Mouse (Mus musculus) forebrain, embryonic 11.5 days (tissue): ENCODE measurements at regions not wholly inside any gene's neighbourhood (a gene's known extent, or its start where the extent isn't known, plus 50 kb on each side); places are given as distances from the start of the nearest gene placed in this dataset.

Experiments
- ATAC-seq: fragments of 200-750 bp; cut with Nextera tagmentation; replicated peaks from 2 replicates; pipeline ENCODE4 v1.8.0; 2017; ENCODE audit warnings: moderate TSS enrichment; ENCODE audit not compliant: low FRiP score
- DNase-seq: peaks from one replicate; pipeline ENCODE4 v3.0.0-alpha.2; 2017; ENCODE audit warnings: low spot score
- H3K27ac ChIP-seq: fragments of 300-500 bp; sonication (generic); 2 replicates; pipeline ENCODE4 v1.5.1; 2014; ENCODE audit warnings: low read depth, low read length
- H3K27me3 ChIP-seq: fragments of 300-500 bp; sonication (generic); 2 replicates; pipeline ENCODE4 v1.6.1; 2014; ENCODE audit warnings: mild to moderate bottlenecking, low read length, mixed read lengths; ENCODE audit not compliant: control insufficient read depth, insufficient read depth
- H3K36me3 ChIP-seq: fragments of 300-500 bp; sonication (generic); 2 replicates; pipeline ENCODE4 v1.6.1; 2014; ENCODE audit warnings: mild to moderate bottlenecking, low read length, moderate library complexity, mixed read lengths; ENCODE audit not compliant: control insufficient read depth, insufficient read depth
- H3K4me1 ChIP-seq: fragments of 300-500 bp; sonication (generic); replicated peaks from 2 replicates; pipeline ENCODE4 v1.6.1; 2014; ENCODE audit warnings: low read length, mixed read lengths; ENCODE audit not compliant: control insufficient read depth, insufficient read depth
- H3K4me2 ChIP-seq: fragments of 300-500 bp; sonication (generic); 2 replicates; pipeline ENCODE4 v1.6.1; 2014; ENCODE audit warnings: low read depth, mild to moderate bottlenecking, low read length, moderate library complexity, mixed read lengths; ENCODE audit not compliant: severe bottlenecking
- H3K4me3 ChIP-seq: fragments of 300-500 bp; sonication (generic); 2 replicates; pipeline ENCODE4 v1.5.1; 2014; ENCODE audit warnings: low read depth, low read length
- H3K9ac ChIP-seq: fragments of 300-500 bp; sonication (generic); 2 replicates; pipeline ENCODE4 v1.6.1; 2014; ENCODE audit warnings: low read length
- H3K9me3 ChIP-seq: fragments of 300-500 bp; sonication (generic); 2 replicates; pipeline ENCODE4 v1.6.1; 2016; ENCODE audit warnings: low read length, mixed read lengths; ENCODE audit not compliant: control insufficient read depth
- WGBS: fragments of 180-500 bp; shearing (Covaris S2); extraction: QIAGEN DNeasy Blood & Tissue Kit; methylation state at CpG from one replicate; pipeline ENCODE4 v1.1.7; 2014; 5-methylcytosine and 5-hydroxymethylcytosine counted together

DNA sequence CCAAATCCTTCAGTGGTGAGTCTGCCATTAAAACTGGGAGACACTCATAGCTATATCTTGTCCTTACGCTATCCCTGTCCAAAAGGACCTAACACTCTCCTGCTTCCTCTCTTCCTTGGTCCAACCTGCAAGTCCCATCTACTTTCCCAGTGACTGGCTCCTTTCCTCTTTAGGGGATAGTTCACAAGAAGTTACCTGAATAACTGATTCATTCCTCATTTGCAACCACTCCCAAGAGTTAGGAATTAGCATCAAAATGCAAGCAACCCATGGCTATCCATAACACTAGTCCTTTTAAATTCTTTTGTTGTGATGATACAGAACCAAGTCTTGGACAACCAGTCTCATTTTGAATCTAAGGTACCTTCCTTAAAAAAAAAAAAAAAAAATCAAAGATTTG, 576.9 kb downstream of the Cdh10 start:
- DNase-seq (no peak), ATAC-seq (no peak)
- Histone ChIP-seq H3K9ac (no peak overlapping the region), H3K27me3 (no peaks in the 10 kb centered on the region), H3K9me3 (no peaks in the 10 kb centered on the region), H3K27ac (no peak overlapping the region), H3K4me1 (no peaks in the 10 kb centered on the region), H3K4me3 (no peak overlapping the region), H3K4me2 (no peak overlapping the region), H3K36me3 (no peaks in the 10 kb centered on the region)
- WGBS: 96% methylated on average over 1 of the region's 1 CpGs
